Mouse (Mus musculus): ENCODE measurements around the gene Atxn7l3. TPM values are rescaled to one million over a fixed set of nuclear protein-coding genes. Genes with fewer than 3 reads are reported as not detected.

The Atxn7l3 gene
- 15.0 TPM for polyA plus RNA-seq (2017; shearing (Covaris generic))

DNA sequence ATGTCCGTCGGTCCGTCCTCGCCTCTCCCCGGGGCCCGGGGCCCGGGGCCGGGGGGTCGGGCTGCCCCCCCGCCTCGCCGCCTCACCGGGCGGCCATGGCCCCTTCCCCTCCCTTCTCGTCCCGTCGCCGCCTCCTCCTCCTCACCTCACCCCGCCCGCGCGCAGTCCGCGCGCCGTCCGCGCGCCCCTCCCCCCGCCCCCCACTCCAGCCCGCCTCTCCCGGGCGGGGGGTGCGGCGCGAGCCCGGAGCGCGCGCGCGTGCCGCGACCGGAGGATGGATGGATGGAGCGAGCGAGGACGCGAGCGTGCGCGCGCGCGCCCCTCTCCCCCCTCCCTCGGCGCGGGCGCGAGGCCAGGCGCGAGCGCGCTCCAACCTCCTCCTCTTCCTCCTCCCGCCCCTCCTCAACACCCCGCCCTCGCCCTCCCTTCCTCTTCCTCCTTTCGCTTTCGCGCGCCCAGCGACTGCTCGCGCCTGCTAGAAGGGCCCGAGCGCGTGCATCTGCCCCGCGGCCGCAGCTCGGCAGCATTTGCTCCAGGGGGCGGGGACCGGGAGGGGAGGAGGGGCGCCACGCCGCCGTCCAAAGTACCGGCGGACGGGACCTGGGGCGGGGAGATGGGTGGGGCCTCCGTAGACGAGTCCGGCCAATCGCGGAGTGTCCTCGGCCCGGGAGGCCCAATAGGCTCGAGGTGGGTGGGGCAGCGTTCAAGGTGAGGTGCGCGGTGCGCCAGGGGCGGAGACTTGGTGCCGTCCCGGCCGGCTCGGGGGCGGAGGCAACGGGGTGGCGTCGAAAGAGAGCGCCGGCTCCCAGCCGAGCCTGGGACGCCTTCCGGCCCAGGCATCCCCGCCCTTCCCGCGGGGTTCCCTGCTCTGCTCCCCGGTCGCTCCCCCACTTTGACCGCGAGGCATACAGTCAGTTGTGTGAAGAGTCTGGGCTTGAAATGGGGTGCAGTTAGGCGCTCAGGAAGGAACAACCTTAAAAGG, at the start of gene Atxn7l3:
Atxn7l3 (minus strand) TSS at position 141 of the 982 bp plus-strand sequence.

GRCm38 (mm10) chr11:102319410-102319792, 23.0 kb upstream of the Atxn7l3 start, which contains the start of gene Ubtf:
TSS of gene Ubtf (minus strand) at chr11:102319742.

DNA sequence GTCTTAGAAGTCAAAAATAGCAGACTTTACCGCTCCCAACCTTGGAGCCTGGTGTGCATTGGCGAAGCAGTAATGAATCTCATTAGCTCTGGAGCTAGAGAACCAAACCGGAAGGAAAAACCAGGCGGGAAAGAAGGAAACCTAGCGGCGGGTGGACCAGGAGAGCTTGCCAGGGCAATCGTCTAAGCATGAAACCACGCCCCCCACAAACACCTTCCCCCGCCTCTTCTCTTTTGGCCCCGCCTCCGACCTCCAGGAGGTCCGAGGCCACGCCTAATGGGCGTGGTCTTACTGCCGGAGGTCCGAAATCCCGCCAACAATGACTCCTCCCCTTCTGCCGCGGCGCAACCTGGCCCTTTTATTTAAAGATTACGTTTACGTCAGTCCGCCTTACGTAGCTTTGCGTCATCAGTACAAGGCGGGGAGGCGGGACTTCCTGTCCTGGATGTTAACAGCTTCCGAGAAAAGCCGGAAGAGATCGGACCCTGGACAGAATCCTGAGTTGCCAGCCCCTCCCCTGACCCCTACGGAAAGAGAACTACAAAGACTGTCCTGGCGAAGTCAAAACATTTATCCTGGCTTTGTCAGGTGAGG, 11.8 kb downstream of the Atxn7l3 start, which contains the start of gene Tmub2:
Tmub2 (plus strand) TSS at position 431 of the 594 bp plus-strand sequence.

DNA sequence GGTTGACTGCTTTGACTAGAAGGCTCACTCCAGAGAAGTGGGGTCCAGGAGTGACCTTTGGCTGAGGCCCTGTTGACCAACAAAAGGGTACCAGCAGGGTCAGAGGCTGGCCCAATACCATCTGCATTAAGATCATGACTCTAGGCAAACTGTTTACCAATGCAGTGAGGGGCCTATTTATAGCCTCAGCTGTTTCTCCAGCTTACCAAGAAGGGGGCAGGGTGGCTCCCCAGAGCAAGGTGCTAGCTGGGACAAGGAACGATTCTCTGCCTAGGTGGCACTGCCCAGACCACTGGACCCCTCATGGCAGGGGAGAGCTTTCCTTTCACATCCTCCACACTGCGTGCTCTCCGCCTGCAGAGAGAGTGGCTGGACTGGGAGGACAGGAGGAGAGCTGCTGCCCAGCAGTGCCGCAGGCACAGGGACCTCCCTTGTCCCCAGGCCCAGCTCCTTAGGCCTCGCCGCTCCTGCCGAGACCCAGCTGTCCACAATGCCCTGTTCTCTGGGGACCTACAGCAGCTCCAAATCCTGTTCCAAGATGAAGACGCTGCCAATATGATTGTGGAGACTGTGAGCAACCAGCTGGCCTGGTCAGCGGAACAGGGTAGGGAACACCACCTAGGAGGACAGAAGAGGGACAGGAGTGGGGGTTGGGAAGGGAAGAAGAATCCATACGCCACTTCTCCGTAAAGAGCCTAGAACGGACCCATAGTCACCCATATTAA, 27.7 kb downstream of the Atxn7l3 start, which contains the start of gene Asb16:
Asb16 (plus strand) TSS at position 224 of the 725 bp plus-strand sequence.

DNA sequence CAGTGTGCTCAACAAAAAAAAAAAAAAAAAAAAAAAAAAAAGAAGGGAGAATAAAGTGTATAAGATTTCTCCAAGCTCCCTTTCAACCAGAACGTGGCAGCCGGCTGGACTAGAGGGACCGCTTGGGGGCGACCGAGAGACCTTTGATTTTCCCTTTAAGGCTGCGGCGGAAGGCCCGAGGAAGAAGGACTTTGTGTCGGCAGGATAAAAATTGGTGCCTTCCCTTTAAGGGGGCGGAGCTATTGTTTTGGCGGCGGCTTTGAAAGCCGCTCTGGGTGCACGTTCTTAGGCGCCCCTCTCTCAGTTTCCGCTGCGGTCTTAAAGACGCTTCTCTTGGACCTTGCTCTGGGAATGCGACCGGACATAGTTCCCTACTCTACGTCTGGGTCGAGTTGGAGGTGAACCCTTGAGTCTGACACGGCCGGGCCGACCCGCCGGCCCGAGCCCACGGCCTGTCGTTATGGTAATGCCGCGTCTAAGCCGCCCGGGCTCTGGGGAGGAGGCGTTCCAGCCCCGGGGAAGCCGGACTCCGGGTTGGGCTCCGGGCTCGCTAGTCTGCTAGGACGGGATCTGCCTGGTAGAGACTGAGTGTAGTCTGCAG, 47.7 kb downstream of the Atxn7l3 start, which contains the start of gene BC030867:
BC030867 (plus strand) TSS at position 253 of the 601 bp plus-strand sequence.

Other genes starting within 250 kb of the Atxn7l3 start
- 4.1 TPM for gene Mpp2, start 208.1 kb downstream of the Atxn7l3 start, polyA plus RNA-seq (2017; shearing (Covaris generic))
- gene Ppy, start 195.3 kb downstream of the Atxn7l3 start, polyA plus RNA-seq (2017; shearing (Covaris generic)), result not detected
- gene Pyy, start 188.8 kb downstream of the Atxn7l3 start, polyA plus RNA-seq (2017; shearing (Covaris generic)), result not detected
- gene Nags, start 151.1 kb downstream of the Atxn7l3 start, polyA plus RNA-seq (2017; shearing (Covaris generic)), result 0.37 TPM
- 4.5 TPM for gene Tmem101, start 140.2 kb downstream of the Atxn7l3 start, polyA plus RNA-seq (2017; shearing (Covaris generic))
- gene Lsm12, start 111.3 kb downstream of the Atxn7l3 start, polyA plus RNA-seq (2017; shearing (Covaris generic)), result 79.8 TPM
- 20.7 TPM for gene G6pc3, start 107.0 kb downstream of the Atxn7l3 start, polyA plus RNA-seq (2017; shearing (Covaris generic))
- 46.5 TPM for gene Hdac5, start 66.5 kb downstream of the Atxn7l3 start, polyA plus RNA-seq (2017; shearing (Covaris generic))
- 0.33 TPM for gene BC030867, start 47.7 kb downstream of the Atxn7l3 start, polyA plus RNA-seq (2017; shearing (Covaris generic))
- not detected for gene Asb16, start 27.9 kb downstream of the Atxn7l3 start, polyA plus RNA-seq (2017; shearing (Covaris generic))
- gene Tmub2, start 11.7 kb downstream of the Atxn7l3 start, polyA plus RNA-seq (2017; shearing (Covaris generic)), result 42.8 TPM
- gene Ubtf, start 23.1 kb upstream of the Atxn7l3 start, polyA plus RNA-seq (2017; shearing (Covaris generic)), result 113 TPM
- 0.09 TPM for gene Slc4a1, start 69.6 kb upstream of the Atxn7l3 start, polyA plus RNA-seq (2017; shearing (Covaris generic))
- gene Rundc3a, start 96.8 kb upstream of the Atxn7l3 start, polyA plus RNA-seq (2017; shearing (Covaris generic)), result 4.2 TPM
- 46.6 TPM for gene Slc25a39, start 111.3 kb upstream of the Atxn7l3 start, polyA plus RNA-seq (2017; shearing (Covaris generic))
- 28.8 TPM for gene Grn, start 133.7 kb upstream of the Atxn7l3 start, polyA plus RNA-seq (2017; shearing (Covaris generic))
- gene Fam171a2, start 151.1 kb upstream of the Atxn7l3 start, polyA plus RNA-seq (2017; shearing (Covaris generic)), result not detected
- gene Itga2b, start 173.5 kb upstream of the Atxn7l3 start, polyA plus RNA-seq (2017; shearing (Covaris generic)), result 2.1 TPM